Mouse (Mus musculus): ENCODE measurements around the gene Kirrel.
A peak's percentile ranks its signal among the peaks of the same experiment; 100 is the strongest.

Gene Kirrel

GRCm38 (mm10) chr3:87093718-87094117 is 80.8 kb downstream of the Kirrel start:
- no peaks in the 10 kb centered on the region for H3K27me3 ChIP-seq (ENCODE audit: control insufficient read depth, insufficient read depth, low read length, poor library complexity, severe bottlenecking)

GRCm38 (mm10) chr3:87089694-87090565 is 84.6 kb downstream of the Kirrel start:
- Histone ChIP-seq H3K27me3 (ENCODE audit: control insufficient read depth, insufficient read depth, low read length, poor library complexity, severe bottlenecking) (no peaks in the 10 kb centered on the region), H3K36me3 (ENCODE audit: control insufficient read depth, insufficient read depth, low read length, poor library complexity, severe bottlenecking) (no peaks in the 10 kb centered on the region)
- DNase-seq (ENCODE audit: low read depth, low spot score): peak; percentile 78

More at GRCm38 (mm10) chr3:87093718-87094117, 80.8 kb downstream of the Kirrel start:
- H3K36me3 ChIP-seq (ENCODE audit: control insufficient read depth, insufficient read depth, low read length, poor library complexity, severe bottlenecking): no peaks in the 10 kb centered on the region
- DNase-seq (ENCODE audit: low read depth, low spot score): no peak

- Histone ChIP-seq H3K36me3 (ENCODE audit: control insufficient read depth, insufficient read depth, low read length, poor library complexity, severe bottlenecking) (no peaks in the 10 kb centered on the region), H3K27me3 (ENCODE audit: control insufficient read depth, insufficient read depth, low read length, poor library complexity, severe bottlenecking) (no peaks in the 10 kb centered on the region)
- no peak for DNase-seq (ENCODE audit: low read depth, low spot score)
Observed at GRCm38 (mm10) chr3:87087146-87087545, 87.4 kb downstream of the Kirrel start.

- DNase-seq (ENCODE audit: low read depth, low spot score): peak; percentile 70
- no peaks in the 10 kb centered on the region for H3K27me3 ChIP-seq (ENCODE audit: control insufficient read depth, insufficient read depth, low read length, poor library complexity, severe bottlenecking)
Observed at GRCm38 (mm10) chr3:87082235-87082634, 92.3 kb downstream of the Kirrel start.

GRCm38 (mm10) chr3:87079751-87080150 is 94.8 kb downstream of the Kirrel start:
- no peaks in the 10 kb centered on the region for H3K36me3 ChIP-seq (ENCODE audit: control insufficient read depth, insufficient read depth, low read length, poor library complexity, severe bottlenecking)
- no peaks in the 10 kb centered on the region for H3K27me3 ChIP-seq (ENCODE audit: control insufficient read depth, insufficient read depth, low read length, poor library complexity, severe bottlenecking)
- no peak for DNase-seq (ENCODE audit: low read depth, low spot score)

More at GRCm38 (mm10) chr3:87082235-87082634, 92.3 kb downstream of the Kirrel start:
- no peaks in the 10 kb centered on the region for H3K36me3 ChIP-seq (ENCODE audit: control insufficient read depth, insufficient read depth, low read length, poor library complexity, severe bottlenecking)

GRCm38 (mm10) chr3:87079301-87079700 is 95.2 kb downstream of the Kirrel start:
- Histone ChIP-seq H3K27me3 (ENCODE audit: control insufficient read depth, insufficient read depth, low read length, poor library complexity, severe bottlenecking) (no peaks in the 10 kb centered on the region), H3K36me3 (ENCODE audit: control insufficient read depth, insufficient read depth, low read length, poor library complexity, severe bottlenecking) (no peaks in the 10 kb centered on the region)
- no peak for DNase-seq (ENCODE audit: low read depth, low spot score)

GRCm38 (mm10) chr3:87077681-87078080 is 96.9 kb downstream of the Kirrel start:
- no peaks in the 10 kb centered on the region for H3K36me3 ChIP-seq (ENCODE audit: control insufficient read depth, insufficient read depth, low read length, poor library complexity, severe bottlenecking)
- DNase-seq (ENCODE audit: low read depth, low spot score): no peak
- no peaks in the 10 kb centered on the region for H3K27me3 ChIP-seq (ENCODE audit: control insufficient read depth, insufficient read depth, low read length, poor library complexity, severe bottlenecking)

GRCm38 (mm10) chr3:87076899-87077298 is 97.6 kb downstream of the Kirrel start:
- Histone ChIP-seq H3K27me3 (ENCODE audit: control insufficient read depth, insufficient read depth, low read length, poor library complexity, severe bottlenecking) (no peaks in the 10 kb centered on the region), H3K36me3 (ENCODE audit: control insufficient read depth, insufficient read depth, low read length, poor library complexity, severe bottlenecking) (no peaks in the 10 kb centered on the region)
- no peak for DNase-seq (ENCODE audit: low read depth, low spot score)

- no peak for DNase-seq (ENCODE audit: low read depth, low spot score)
- Histone ChIP-seq H3K36me3 (ENCODE audit: control insufficient read depth, insufficient read depth, low read length, poor library complexity, severe bottlenecking) (no peaks in the 10 kb centered on the region), H3K27me3 (ENCODE audit: control insufficient read depth, insufficient read depth, low read length, poor library complexity, severe bottlenecking) (no peaks in the 10 kb centered on the region)
Observed at GRCm38 (mm10) chr3:87076161-87076560, 98.4 kb downstream of the Kirrel start.

GRCm38 (mm10) chr3:87072612-87073515 is 101.7 kb downstream of the Kirrel start:
- Histone ChIP-seq H3K36me3 (ENCODE audit: control insufficient read depth, insufficient read depth, low read length, poor library complexity, severe bottlenecking) (no peaks in the 10 kb centered on the region), H3K27me3 (ENCODE audit: control insufficient read depth, insufficient read depth, low read length, poor library complexity, severe bottlenecking) (no peaks in the 10 kb centered on the region)
- no peak for DNase-seq (ENCODE audit: low read depth, low spot score)

- DNase-seq (ENCODE audit: low read depth, low spot score): no peak
- H3K36me3 ChIP-seq (ENCODE audit: control insufficient read depth, insufficient read depth, low read length, poor library complexity, severe bottlenecking): no peaks in the 10 kb centered on the region
- no peaks in the 10 kb centered on the region for H3K27me3 ChIP-seq (ENCODE audit: control insufficient read depth, insufficient read depth, low read length, poor library complexity, severe bottlenecking)
Observed at GRCm38 (mm10) chr3:87072191-87072590, 102.4 kb downstream of the Kirrel start.

GRCm38 (mm10) chr3:87067396-87067975 is 107.1 kb downstream of the Kirrel start:
- no peak for DNase-seq (ENCODE audit: low read depth, low spot score)
- no peaks in the 10 kb centered on the region for H3K27me3 ChIP-seq (ENCODE audit: control insufficient read depth, insufficient read depth, low read length, poor library complexity, severe bottlenecking)
- no peaks in the 10 kb centered on the region for H3K36me3 ChIP-seq (ENCODE audit: control insufficient read depth, insufficient read depth, low read length, poor library complexity, severe bottlenecking)

- no peaks in the 10 kb centered on the region; the same call in 1 of the 2 replicates for H3K27me3 ChIP-seq (ENCODE audit: control insufficient read depth, insufficient read depth, low read length, poor library complexity, severe bottlenecking)
- no peaks in the 10 kb centered on the region for H3K36me3 ChIP-seq (ENCODE audit: control insufficient read depth, insufficient read depth, low read length, poor library complexity, severe bottlenecking)
- DNase-seq (ENCODE audit: low read depth, low spot score): no peak
Observed at GRCm38 (mm10) chr3:87053939-87054338, 120.6 kb downstream of the Kirrel start.

GRCm38 (mm10) chr3:87047801-87048200 is 126.7 kb downstream of the Kirrel start:
- no peaks in the 10 kb centered on the region for H3K27me3 ChIP-seq (ENCODE audit: control insufficient read depth, insufficient read depth, low read length, poor library complexity, severe bottlenecking)
- H3K36me3 ChIP-seq (ENCODE audit: control insufficient read depth, insufficient read depth, low read length, poor library complexity, severe bottlenecking): no peaks in the 10 kb centered on the region
- no peak for DNase-seq (ENCODE audit: low read depth, low spot score)
